Mouse (Mus musculus): Measurements from ENCODE around the gene Ctdspl. TPM values are rescaled to one million over a fixed set of nuclear protein-coding genes. Genes with fewer than 3 reads are reported as not detected.

The Ctdspl gene
- polyA plus RNA-seq, 1 experiment from 2014 or later: 7.9 TPM

DNA sequence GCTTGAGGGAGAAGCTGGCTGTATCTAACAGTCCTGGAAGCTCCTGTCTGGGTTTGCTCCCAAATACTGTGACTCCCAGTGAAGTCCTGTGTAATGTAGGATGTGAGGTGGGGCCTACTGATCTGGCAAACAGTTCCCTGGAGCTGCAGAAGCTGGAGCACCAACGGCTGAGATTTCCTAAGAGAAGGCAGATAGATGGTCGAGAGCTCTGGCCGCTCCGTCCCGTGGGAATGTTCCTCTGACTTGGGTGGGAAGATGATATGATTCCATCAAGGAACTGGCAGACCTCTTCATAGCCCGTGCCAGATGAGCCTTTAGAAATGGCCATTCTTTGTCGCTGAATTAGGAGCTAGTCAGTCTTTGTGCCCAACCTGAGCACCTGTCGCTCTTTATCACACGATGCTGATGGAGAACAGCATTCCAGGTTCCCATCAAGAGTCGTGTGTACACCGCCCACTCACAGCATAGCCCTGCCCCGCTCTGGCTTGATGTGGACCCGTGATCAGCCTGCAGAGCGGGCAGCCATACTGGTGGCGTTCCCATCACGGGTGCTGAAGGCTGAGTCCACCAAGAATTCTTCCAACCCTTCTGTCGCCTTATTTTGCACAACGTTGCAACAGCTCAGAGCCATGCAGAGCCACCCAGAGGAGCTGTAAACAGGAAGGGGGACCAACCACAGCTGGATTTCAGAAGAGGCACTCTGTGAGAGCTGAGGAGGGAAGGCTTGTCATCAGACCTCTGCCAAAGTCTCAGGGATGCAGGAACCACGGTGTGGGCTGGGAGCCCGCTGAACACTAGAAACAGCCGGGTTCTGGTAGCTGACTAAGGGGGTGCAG, 65.7 kb downstream of the Ctdspl start:
- Histone ChIP-seq H3K27ac (replicated peaks) (no peak overlapping the region), H3K27me3 (replicated peaks) (no peaks in the 10 kb centered on the region), H3K4me3 (replicated peaks) (no peak overlapping the region), H3K9me3 (replicated peaks) (no peaks in the 10 kb centered on the region), H3K4me2 (no peak overlapping the region), H3K9ac (replicated peaks) (no peak overlapping the region), H3K4me1 (peaks cover 28% of the 10 kb centered on the region), H3K36me3 (no peaks in the 10 kb centered on the region)
- ATAC-seq (ENCODE audit: low FRiP score): no peak
- 95% methylated on average over 21 of the region's 21 CpGs for whole genome bisulfite sequencing

DNA sequence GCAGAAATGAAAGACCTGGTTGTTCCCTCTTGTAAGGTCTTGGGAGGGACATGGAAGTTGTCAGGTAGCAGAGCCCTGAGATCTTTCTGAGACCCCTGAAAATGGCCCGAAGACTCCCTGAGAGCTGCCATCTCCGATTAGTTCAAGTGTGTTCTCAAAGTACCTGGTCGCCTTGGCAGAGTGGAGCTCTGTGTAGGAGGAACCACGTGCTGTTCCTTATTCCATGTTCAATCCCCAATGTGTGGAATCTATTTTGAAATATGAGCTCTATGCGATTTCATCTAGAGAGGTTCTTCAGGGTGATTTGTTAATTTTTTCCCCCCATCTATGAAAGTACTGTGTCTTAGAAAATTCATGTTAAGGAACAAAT, 66.3 kb downstream of the Ctdspl start:
- no peak overlapping the region for H3K4me3 ChIP-seq (replicated peaks)
- no peaks in the 10 kb centered on the region for H3K36me3 ChIP-seq
- H3K27ac ChIP-seq (replicated peaks): no peak overlapping the region
- H3K9me3 ChIP-seq (replicated peaks): no peaks in the 10 kb centered on the region
- H3K9ac ChIP-seq (replicated peaks): no peak overlapping the region
- no peak overlapping the region for H3K4me2 ChIP-seq
- no peak for ATAC-seq (ENCODE audit: low FRiP score)
- H3K4me1 ChIP-seq: peaks cover 26% of the 10 kb centered on the region
- no peaks in the 10 kb centered on the region for H3K27me3 ChIP-seq (replicated peaks)
- WGBS: 91% methylated on average over 5 of the region's 5 CpGs

GRCm38 (mm10) chr9:118994524-118995227, 68.4 kb downstream of the Ctdspl start:
- H3K9me3 ChIP-seq (replicated peaks): no peaks in the 10 kb centered on the region
- H3K9ac ChIP-seq (replicated peaks): no peak overlapping the region
- no peak for ATAC-seq (ENCODE audit: low FRiP score)
- no peak overlapping the region for H3K4me3 ChIP-seq (replicated peaks)
- peaks cover 18% of the 10 kb centered on the region; the same call in 1 of the 2 replicates for H3K4me1 ChIP-seq
- H3K4me2 ChIP-seq: no peak overlapping the region
- H3K27ac ChIP-seq (replicated peaks): no peak overlapping the region
- 84% methylated on average over 12 of the region's 12 CpGs for WGBS
- no peaks in the 10 kb centered on the region for H3K36me3 ChIP-seq
- H3K27me3 ChIP-seq (replicated peaks): no peaks in the 10 kb centered on the region

DNA sequence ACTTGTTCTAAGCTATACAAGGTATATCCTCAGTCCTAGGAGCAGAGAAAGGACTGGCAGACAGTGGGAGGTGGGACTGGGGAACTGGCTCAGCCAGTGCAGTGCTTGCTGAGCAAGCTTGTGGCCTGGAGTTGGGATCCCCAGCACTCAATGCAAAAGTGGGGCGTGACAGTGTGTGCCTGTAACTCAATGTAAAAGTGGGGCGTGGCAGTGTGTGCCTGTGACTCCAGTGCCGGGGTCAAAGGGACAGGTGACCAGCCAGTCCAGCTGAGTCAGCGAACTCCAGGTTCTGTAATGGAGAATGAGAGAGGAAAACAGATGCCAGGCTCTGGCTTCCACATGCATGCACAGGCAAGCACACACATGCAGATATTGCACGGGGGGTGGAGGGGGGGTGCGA, 69.3 kb downstream of the Ctdspl start:
- H3K27me3 ChIP-seq (replicated peaks): no peaks in the 10 kb centered on the region
- no peak overlapping the region for H3K4me2 ChIP-seq
- no peak for ATAC-seq (ENCODE audit: low FRiP score)
- no peak overlapping the region for H3K9ac ChIP-seq (replicated peaks)
- peaks cover 18% of the 10 kb centered on the region; the same call in 1 of the 2 replicates for H3K4me1 ChIP-seq
- no peaks in the 10 kb centered on the region for H3K9me3 ChIP-seq (replicated peaks)
- no peak overlapping the region for H3K27ac ChIP-seq (replicated peaks)
- H3K4me3 ChIP-seq (replicated peaks): no peak overlapping the region
- WGBS: 83% methylated on average over 6 of the region's 6 CpGs
- no peaks in the 10 kb centered on the region for H3K36me3 ChIP-seq

GRCm38 (mm10) chr9:118997241-118997640, 71.0 kb downstream of the Ctdspl start:
- no peak overlapping the region for H3K27ac ChIP-seq (replicated peaks)
- WGBS: 93% methylated on average over 6 of the region's 6 CpGs
- no peaks in the 10 kb centered on the region for H3K36me3 ChIP-seq
- H3K4me1 ChIP-seq: peaks cover 19% of the 10 kb centered on the region; the same call in 1 of the 2 replicates
- ATAC-seq (ENCODE audit: low FRiP score): no peak
- no peak overlapping the region for H3K9ac ChIP-seq (replicated peaks)
- no peaks in the 10 kb centered on the region for H3K27me3 ChIP-seq (replicated peaks)
- no peak overlapping the region for H3K4me3 ChIP-seq (replicated peaks)
- H3K9me3 ChIP-seq (replicated peaks): no peaks in the 10 kb centered on the region
- H3K4me2 ChIP-seq: no peak overlapping the region

GRCm38 (mm10) chr9:119000196-119000595, 73.9 kb downstream of the Ctdspl start:
- no peak overlapping the region for H3K27ac ChIP-seq (replicated peaks)
- no peak for ATAC-seq (ENCODE audit: low FRiP score)
- no peaks in the 10 kb centered on the region for H3K27me3 ChIP-seq (replicated peaks)
- 61% methylated on average over 6 of the region's 6 CpGs for WGBS
- no peak overlapping the region for H3K4me3 ChIP-seq (replicated peaks)
- H3K4me1 ChIP-seq: peaks cover 16% of the 10 kb centered on the region
- H3K4me2 ChIP-seq: no peak overlapping the region
- H3K9me3 ChIP-seq (replicated peaks): no peaks in the 10 kb centered on the region
- H3K9ac ChIP-seq (replicated peaks): no peak overlapping the region
- no peaks in the 10 kb centered on the region for H3K36me3 ChIP-seq

- Histone ChIP-seq H3K4me2 (no peak overlapping the region), H3K27ac (replicated peaks) (no peak overlapping the region), H3K36me3 (no peaks in the 10 kb centered on the region), H3K9ac (replicated peaks) (no peak overlapping the region), H3K9me3 (replicated peaks) (no peaks in the 10 kb centered on the region), H3K27me3 (replicated peaks) (no peaks in the 10 kb centered on the region), H3K4me1 (peaks cover 14% of the 10 kb centered on the region; the same call in 1 of the 2 replicates), H3K4me3 (replicated peaks) (no peak overlapping the region)
- ATAC-seq (ENCODE audit: low FRiP score): no peak
- 86% methylated on average over 17 of the region's 17 CpGs for WGBS
Observed at GRCm38 (mm10) chr9:119002267-119002666, 76.0 kb downstream of the Ctdspl start.

DNA sequence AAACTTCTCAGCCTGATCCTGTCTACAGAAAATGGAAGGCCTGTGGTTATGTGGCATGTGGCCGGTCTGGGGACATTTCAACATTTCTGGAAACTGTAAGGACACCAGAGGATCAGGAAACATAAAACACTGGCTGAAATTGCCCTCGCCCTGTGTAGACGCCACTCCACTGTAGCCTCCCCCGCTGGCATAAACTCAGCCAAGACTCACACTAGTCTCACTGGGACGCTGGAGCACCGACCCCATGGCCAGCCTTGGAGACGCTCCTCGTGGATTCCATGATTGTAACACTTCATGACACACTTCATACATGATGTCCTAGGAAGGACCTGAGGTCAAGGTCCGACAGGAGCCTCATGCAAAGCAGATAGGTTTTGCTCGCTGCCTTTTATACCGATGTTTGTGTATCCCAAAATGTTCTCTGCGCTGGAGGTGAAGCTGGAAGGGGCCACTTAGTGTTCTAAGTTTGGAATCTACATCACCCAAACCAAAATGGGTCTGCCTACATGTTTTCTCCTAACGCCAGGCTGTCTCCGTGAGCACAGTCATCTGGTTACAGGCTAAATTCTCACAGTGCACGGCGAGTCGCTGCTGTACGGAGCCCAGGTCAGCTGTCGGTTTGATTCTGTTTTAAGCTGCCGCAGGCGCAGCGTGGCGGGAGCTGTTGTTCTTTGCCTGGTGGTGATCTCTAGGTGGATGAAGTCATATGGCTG, 77.9 kb downstream of the Ctdspl start:
- Histone ChIP-seq H3K27ac (replicated peaks) (no peak overlapping the region), H3K4me2 (no peak overlapping the region), H3K4me3 (replicated peaks) (no peak overlapping the region), H3K36me3 (no peaks in the 10 kb centered on the region), H3K27me3 (replicated peaks) (no peaks in the 10 kb centered on the region), H3K9me3 (replicated peaks) (no peaks in the 10 kb centered on the region), H3K9ac (replicated peaks) (no peak overlapping the region), H3K4me1 (peaks cover 20% of the 10 kb centered on the region; the same call in 1 of the 2 replicates)
- ATAC-seq (ENCODE audit: low FRiP score): no peak
- 92% methylated on average over 23 of the region's 23 CpGs for WGBS

DNA sequence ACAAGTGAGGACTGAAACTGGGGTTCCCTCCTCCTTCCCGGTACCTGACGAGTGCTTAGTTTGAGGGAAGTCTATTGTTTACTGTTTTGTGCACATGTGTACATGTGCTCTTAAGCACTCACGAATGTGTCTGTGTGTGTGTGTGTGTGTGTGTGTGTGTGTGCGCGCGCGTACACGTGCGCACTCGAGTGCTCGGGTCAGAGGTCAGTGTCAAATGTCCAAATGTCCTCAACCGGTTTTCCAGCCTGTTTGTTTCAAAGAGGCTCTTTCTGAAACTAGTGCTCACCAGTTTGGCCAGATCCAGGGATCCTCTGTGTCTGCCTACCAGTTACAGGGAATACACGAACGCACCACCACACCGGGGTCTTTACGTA, 78.4 kb downstream of the Ctdspl start:
- no peak for ATAC-seq (ENCODE audit: low FRiP score)
- Histone ChIP-seq H3K36me3 (no peaks in the 10 kb centered on the region), H3K9me3 (replicated peaks) (no peaks in the 10 kb centered on the region), H3K9ac (replicated peaks) (no peak overlapping the region), H3K4me3 (replicated peaks) (no peak overlapping the region), H3K4me1 (peaks cover 20% of the 10 kb centered on the region; the same call in 1 of the 2 replicates), H3K27ac (replicated peaks) (no peak overlapping the region), H3K4me2 (no peak overlapping the region), H3K27me3 (replicated peaks) (no peaks in the 10 kb centered on the region)
- WGBS: 95% methylated on average over 16 of the region's 16 CpGs

- ATAC-seq (ENCODE audit: low FRiP score): no peak
- Histone ChIP-seq H3K9me3 (replicated peaks) (no peaks in the 10 kb centered on the region), H3K4me3 (replicated peaks) (no peak overlapping the region), H3K36me3 (no peaks in the 10 kb centered on the region), H3K27ac (replicated peaks) (no peak overlapping the region), H3K9ac (replicated peaks) (no peak overlapping the region), H3K4me2 (no peak overlapping the region), H3K27me3 (replicated peaks) (no peaks in the 10 kb centered on the region), H3K4me1 (peaks cover 20% of the 10 kb centered on the region; the same call in 1 of the 2 replicates)
- 50% methylated on average over 15 of the region's 15 CpGs for WGBS
Observed at GRCm38 (mm10) chr9:119005303-119006029, 79.2 kb downstream of the Ctdspl start.

DNA sequence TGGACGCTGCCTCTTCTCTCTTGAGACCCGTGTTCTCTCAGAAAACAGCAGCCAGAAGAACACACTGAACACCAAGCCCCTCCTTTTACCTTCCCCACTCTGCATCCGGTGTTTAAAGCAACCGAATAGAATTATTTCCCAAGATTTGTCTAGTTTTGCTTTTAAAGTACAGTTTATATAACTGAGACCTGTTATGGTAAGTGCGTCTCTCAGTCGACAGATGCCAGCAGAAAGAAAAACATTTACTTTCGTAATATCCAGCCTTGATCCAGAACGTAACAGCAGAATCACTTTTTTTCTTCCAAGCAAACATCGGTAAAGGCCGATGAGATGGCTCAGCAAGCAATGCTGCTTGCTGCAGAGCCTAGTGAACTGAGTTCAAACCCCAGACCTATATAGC, 81.0 kb downstream of the Ctdspl start:
- peaks cover 14% of the 10 kb centered on the region; the same call in 1 of the 2 replicates for H3K4me1 ChIP-seq
- H3K27me3 ChIP-seq (replicated peaks): no peaks in the 10 kb centered on the region
- H3K27ac ChIP-seq (replicated peaks): no peak overlapping the region
- no peak overlapping the region for H3K4me2 ChIP-seq
- 91% methylated on average over 10 of the region's 10 CpGs for WGBS
- H3K36me3 ChIP-seq: 0 out of 2 replicates have a peak, but pooled peaks cover 3% of the 10 kb centered on the region
- ATAC-seq (ENCODE audit: low FRiP score): no peak
- no peak overlapping the region for H3K9ac ChIP-seq (replicated peaks)
- no peaks in the 10 kb centered on the region for H3K9me3 ChIP-seq (replicated peaks)
- no peak overlapping the region for H3K4me3 ChIP-seq (replicated peaks)

All from neural tube, embryonic 15.5 days (tissue).